Mouse (Mus musculus) cortical plate, adult 2 months (tissue): ENCODE measurements around the gene Baz2b. TPM values are rescaled to one million over a fixed set of nuclear protein-coding genes. Genes with fewer than 3 reads are reported as not detected.

Experiments used
- H3K27ac ChIP-seq: fragments of 200-500 bp; 2 replicates; pipeline ENCODE4 v1.5.1; 2012; ENCODE audit warnings: low read length, control low read depth, inconsistent platforms; ENCODE audit not compliant: insufficient read depth
- H3K4me1 ChIP-seq: fragments of 200-500 bp; 2 replicates; pipeline ENCODE4 v1.6.1; 2011; ENCODE audit warnings: low read length; ENCODE audit not compliant: control insufficient read depth, insufficient read depth
- H3K4me3 ChIP-seq: fragments of 200-500 bp; 2 replicates; pipeline ENCODE4 v1.5.1; 2011; ENCODE audit warnings: mild to moderate bottlenecking, low read length, control low read depth; ENCODE audit not compliant: insufficient read depth
- CTCF ChIP-seq: fragments of 200-500 bp; IDR thresholded peaks from 2 replicates; pipeline ENCODE4 v1.5.1; 2011; ENCODE audit warnings: mild to moderate bottlenecking, control low read depth, low read length; ENCODE audit not compliant: insufficient read depth; ENCODE audit errors: extremely low read depth
- POLR2A ChIP-seq: fragments of 200-500 bp; IDR thresholded peaks from 2 replicates; pipeline ENCODE4 v1.6.1; 2011; ENCODE audit warnings: mild to moderate bottlenecking, low read length, control low read depth; ENCODE audit not compliant: insufficient read depth; ENCODE audit errors: extremely low read depth
- polyA plus RNA-seq: library from polyadenylated mRNA; depleted of rRNA; stranded (reverse); fragments of >200 nt; gene quantifications from 2 replicates; pipeline ENCODE4 v1.2.3, GENCODE M21; 2012

The Baz2b gene
- polyA plus RNA-seq, 1 experiment, result 26.5 TPM

DNA sequence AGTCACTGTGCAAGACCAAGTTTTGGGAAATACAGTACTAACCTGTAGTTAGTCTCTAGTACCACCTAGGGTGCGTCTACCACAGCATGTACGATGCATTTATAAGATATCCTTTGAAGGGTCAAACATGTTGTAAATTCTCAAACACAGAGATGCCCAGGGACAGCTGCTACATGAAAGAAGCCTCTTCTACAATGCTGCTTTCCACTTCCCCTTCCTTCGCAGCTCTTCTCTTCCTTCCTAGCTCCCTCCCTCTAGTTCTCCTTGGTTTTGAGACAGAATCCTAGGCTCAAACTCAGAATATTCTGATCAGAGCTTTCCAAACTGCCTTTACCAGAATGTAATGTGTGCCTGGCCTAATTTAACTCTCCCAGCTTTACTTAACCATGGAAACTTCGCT is 159.8 kb downstream of the Baz2b start:
- Histone ChIP-seq H3K4me3 (no peak overlapping the region), H3K27ac (no peak overlapping the region)
- no peak for TF ChIP-seq CTCF
- TF ChIP-seq POLR2A, result no peak

DNA sequence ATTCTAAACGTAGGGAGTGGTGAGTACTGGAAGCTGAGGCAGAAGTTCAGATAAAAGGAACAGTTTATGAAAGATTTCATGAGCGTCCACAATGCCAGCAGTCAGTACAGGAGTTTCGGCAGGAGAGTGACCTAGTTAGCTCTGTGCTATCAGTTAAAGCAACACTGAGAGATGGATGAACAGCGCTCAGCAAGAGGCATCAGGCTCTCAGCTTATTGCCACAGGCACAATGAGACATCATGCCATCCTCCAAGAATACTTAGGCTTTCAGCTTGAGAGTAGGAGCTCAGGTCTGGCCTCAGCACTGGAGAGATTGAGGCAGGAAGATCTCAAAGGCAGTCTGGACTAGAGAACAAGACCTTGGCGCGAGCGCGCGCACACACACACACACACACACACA is 160.3 kb downstream of the Baz2b start:
- H3K4me1 ChIP-seq, result peaks cover 1% of the 10 kb centered on the region; the same call in 1 of the 2 replicates
- TF ChIP-seq POLR2A (no peak), CTCF (no peak)
- no peak overlapping the region for H3K4me3 ChIP-seq
- H3K27ac ChIP-seq, result no peak overlapping the region

More for the DNA sequence above, 159.8 kb downstream of the Baz2b start:
- H3K4me1 ChIP-seq, result peaks cover 1% of the 10 kb centered on the region; the same call in 1 of the 2 replicates

DNA sequence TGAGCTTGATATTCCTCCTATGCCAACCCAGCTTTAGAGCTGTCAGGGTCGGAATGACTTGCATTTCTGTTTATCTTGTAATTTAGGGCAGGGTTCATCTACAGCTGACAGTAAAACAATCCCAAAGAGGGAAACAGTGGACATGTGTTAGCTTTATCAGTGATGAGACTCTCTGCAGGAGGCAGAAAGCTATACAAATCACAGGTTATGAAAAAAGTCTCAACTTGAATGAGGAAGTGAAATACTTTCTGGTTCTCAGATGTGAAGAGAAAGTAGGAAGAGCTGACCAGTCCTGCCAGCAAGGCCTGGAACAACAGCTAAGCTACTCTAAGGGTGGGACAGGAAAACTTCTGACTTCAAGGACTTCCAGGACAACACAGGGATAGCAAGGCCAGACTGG is 163.6 kb downstream of the Baz2b start:
- Histone ChIP-seq H3K27ac (no peak overlapping the region), H3K4me3 (no peak overlapping the region), H3K4me1 (peaks cover 1% of the 10 kb centered on the region; the same call in 1 of the 2 replicates)
- TF ChIP-seq POLR2A, result no peak
- TF ChIP-seq CTCF, result no peak

DNA sequence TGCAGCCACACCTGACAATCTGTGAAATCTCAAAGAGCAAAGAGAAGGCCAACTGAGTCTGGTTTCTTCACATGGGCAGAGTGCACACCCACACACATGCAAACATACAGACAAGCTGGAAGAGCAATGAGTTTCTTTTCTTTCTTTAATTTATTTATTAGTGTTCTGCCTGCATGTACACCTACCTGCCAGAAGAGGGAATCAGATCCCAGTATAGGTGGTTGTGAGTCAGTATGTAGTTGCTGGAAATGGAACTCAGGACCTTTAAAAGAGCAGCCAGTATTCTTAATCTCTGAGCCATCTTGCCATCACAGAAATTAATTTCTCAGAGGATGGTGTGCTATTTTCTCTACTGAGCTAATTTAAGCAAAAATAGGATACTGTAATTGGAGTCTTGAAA is 164.7 kb downstream of the Baz2b start:
- H3K4me3 ChIP-seq, result no peak overlapping the region
- TF ChIP-seq POLR2A (no peak), CTCF (no peak)
- no peak overlapping the region for H3K27ac ChIP-seq

DNA sequence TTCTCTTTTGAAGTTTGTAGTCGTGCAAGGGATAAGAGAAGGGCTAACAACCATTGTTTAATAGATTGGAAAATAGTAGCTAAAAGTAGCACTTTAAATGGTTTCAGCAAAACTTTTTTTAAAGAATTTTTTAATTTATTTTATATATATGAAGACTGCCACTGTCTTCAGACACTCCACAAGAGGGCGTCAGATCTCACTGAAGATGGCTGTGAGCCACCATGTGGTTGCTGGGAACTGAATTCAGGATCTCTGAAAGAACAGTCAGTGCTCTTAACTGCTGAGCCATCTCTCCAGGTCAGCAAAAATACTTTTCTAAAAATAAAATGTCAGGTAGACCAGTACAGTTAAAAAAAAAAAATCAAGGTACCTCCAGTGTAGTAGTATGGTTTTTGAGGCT is 165.1 kb downstream of the Baz2b start:
- no peak overlapping the region for H3K27ac ChIP-seq
- TF ChIP-seq CTCF (no peak), POLR2A (no peak)
- H3K4me1 ChIP-seq, result no peaks in the 10 kb centered on the region
- H3K4me3 ChIP-seq, result no peak overlapping the region

More for the DNA sequence above, 164.7 kb downstream of the Baz2b start:
- H3K4me1 ChIP-seq, result peaks cover 1% of the 10 kb centered on the region; the same call in 1 of the 2 replicates

DNA sequence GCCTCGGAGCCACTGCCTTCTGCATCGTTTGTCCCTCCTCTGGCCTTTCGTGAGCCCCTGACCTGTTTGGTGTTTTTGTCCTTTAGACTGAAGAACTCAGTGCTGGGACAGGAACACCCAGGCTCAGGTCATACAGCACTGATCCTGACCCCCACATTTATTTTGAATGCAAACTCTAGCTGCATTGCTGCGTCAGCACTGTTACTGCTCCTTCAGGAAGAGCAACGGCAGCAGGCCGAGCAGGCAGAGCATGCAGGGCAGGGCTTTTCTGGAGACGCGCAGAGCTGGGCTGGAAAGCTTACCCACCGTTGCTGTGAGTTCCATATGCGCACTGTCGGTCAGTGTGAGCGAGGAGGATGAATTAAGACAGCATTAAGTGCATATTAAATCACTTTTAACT is 166.9 kb downstream of the Baz2b start:
- Histone ChIP-seq H3K4me1 (no peaks in the 10 kb centered on the region), H3K27ac (no peak overlapping the region), H3K4me3 (no peak overlapping the region)
- TF ChIP-seq CTCF, result no peak
- TF ChIP-seq POLR2A, result no peak

DNA sequence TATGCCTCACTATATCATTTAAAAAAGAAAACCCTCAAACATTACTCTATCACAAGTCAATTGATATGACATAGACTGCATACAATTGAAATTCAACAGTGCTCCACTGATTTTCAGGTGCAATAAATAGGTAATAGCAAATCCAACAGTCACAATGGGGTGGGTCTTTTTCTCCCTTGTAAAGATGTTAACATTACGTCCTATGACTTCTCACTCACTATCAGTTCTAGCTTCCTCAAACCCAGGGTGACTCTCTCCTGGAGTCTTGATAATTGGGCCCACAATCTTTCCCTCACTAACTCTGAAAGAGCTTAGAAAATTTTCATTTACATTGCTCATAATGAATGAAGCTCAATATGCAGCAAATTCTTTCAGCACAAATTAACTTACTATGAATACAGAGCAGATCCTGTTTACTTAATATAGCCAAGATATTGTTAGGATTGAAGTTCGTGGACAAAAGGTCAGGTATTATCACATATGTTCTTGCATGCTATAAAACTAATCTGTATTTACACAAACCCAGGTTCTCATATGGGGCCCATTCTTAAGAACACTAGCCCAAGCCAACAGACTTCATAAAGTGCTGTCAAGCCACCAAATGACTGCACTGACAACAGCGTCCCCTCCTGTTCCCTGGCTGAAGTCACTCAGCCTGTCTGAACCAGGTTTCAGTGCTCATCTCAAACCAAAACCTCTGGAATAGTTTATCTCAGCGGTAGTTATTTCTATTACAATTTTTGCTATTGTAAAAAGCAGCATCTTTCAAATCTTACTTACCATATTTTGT is 168.0 kb downstream of the Baz2b start:
- H3K4me3 ChIP-seq, result no peak overlapping the region
- H3K27ac ChIP-seq, result no peak overlapping the region
- TF ChIP-seq POLR2A (no peak), CTCF (no peak)
- H3K4me1 ChIP-seq, result no peaks in the 10 kb centered on the region

DNA sequence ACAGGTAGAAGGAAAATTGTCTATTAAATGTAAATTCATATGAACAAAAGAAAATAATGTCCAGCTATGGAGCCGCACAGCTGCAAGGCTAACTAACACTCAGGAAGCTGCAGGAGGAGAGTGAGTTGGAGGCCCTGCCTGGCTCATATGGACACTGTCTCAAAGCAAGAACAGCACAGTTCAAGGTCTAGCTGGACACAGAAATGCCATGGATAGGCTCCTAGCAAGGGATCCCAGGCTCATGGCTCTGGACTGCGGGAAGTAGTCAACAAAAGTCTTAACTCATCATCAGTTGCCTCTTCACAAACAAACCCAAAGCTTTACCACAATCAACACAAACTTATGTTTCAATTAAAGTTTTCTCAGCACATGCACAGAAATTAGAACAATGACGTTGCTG is 169.5 kb downstream of the Baz2b start:
- TF ChIP-seq CTCF, result no peak
- no peak for TF ChIP-seq POLR2A
- H3K4me3 ChIP-seq, result no peak overlapping the region
- no peak overlapping the region for H3K27ac ChIP-seq
- H3K4me1 ChIP-seq, result no peaks in the 10 kb centered on the region

DNA sequence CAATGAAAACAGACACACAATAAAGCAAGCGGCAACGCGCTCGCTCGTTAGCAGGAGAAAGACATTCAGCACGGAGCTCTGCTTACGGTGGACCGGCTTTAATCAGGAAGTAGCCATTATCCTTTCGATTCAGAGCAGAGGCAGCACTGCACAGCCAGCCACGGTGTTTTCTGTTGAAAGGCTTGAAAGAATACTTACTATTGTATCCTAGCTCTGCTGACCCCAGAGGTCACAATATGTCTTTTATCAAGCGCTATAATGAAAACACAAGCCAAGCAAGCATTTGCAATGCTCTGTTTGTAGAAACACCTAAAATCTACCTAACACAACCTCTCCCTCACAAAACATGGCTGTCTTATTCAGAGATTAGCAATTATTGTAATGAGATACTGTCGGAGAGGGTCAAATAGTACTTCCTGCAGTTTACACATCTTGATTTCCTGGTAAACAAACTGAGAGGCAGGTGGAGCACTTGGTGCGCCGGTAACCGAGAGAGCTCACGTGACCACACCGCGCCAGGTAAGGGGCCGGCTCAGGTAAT is 172.6 kb downstream of the Baz2b start:
- H3K27ac ChIP-seq, result no peak overlapping the region

DNA sequence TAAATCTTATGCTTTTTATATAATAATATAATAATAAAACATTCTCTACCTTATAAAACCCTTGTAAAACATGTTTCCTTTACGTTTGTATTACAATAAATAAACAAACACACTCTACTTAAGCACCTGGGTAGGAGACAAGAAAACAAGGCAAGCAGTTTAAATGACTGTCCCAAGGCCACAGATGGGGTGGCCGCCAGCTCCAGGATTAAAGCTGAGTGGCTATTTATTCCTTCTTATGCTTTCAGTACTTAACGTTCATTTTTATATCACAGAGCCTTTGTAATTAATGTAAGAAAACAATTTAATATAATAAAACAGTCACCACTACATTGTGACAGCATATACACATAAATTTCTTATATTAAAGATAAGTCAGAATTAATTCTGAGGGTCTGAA is 173.3 kb downstream of the Baz2b start:
- Histone ChIP-seq H3K27ac (no peak overlapping the region), H3K4me3 (no peak overlapping the region; the same call in 1 of the 2 replicates), H3K4me1 (no peaks in the 10 kb centered on the region)
- no peak for TF ChIP-seq CTCF
- no peak for TF ChIP-seq POLR2A

More for the DNA sequence above, 172.6 kb downstream of the Baz2b start:
- TF ChIP-seq POLR2A (no peak), CTCF (no peak)
- Histone ChIP-seq H3K4me1 (no peaks in the 10 kb centered on the region), H3K4me3 (peak overlapping the region; percentile 48)
